Mouse (Mus musculus): ENCODE data around the gene Zmynd11.
"Not testable (repeated sequence)": the region's sequence is repeated elsewhere in the genome, so short reads cannot be mapped to it uniquely, and the experiment has no call there.

DNA sequence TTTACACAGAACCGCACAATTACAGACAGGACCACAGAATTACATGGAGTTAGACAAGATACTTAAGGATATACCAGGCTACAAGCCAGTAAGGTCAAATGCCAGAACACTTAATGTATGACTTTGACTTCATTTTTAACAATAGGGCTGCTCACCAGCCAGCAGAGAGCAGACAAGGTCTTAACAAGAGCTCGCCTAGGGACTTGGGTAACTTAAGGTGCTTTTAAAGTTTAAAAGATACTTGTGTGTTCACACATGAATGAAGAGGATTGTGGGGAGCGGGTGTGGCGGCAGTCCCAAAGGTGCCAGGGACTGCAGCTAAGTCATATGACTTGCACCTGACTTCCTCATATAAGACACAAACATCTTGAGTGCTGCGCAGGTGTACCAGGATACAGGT is 32.9 kb downstream of the Zmynd11 start:
- not testable (repeated sequence) for TF ChIP-seq POLR2A (IDR thresholded peaks at IDR 0.05; ENCODE audit: low read depth, low read length); CTCF (IDR thresholded peaks at IDR 0.05; ENCODE audit: extremely low read depth, insufficient read length, insufficient replicate concordance, low read depth, low read length)
